Mouse (Mus musculus) inflammation-experienced regulatory T-cells, adult 6 months (primary cell): ENCODE measurements around the gene Def6. TPM values are rescaled to one million over a fixed set of nuclear protein-coding genes. Genes with fewer than 3 reads are reported as not detected.
A peak's percentile ranks its signal among the peaks of the same experiment; 100 is the strongest.
"Not testable (repeated sequence)": the region's sequence is repeated elsewhere in the genome, so short reads cannot be mapped to it uniquely, and the experiment has no call there.

ENCODE experiments used
- ATAC-seq: one replicate; pipeline ENCODE4 v1.8.0; 2017
- polyA plus RNA-seq, 3 experiments: library from polyadenylated mRNA; unstranded; fragments of 100-300 nt; shearing (Covaris generic); gene quantifications; one replicate each; pipeline ENCODE4 v1.2.1; 2017

Gene Def6
- polyA plus RNA-seq, 3 experiments from 2014 or later, result 29.7 to 51.9 (median 32.8) TPM

GRCm38 (mm10) chr17:28209457-28210110 lies 2.0 kb downstream of the Def6 start:
- ATAC-seq, result no peak

- peak; percentile 79 for ATAC-seq
These were observed 4.4 kb downstream of the Def6 start for GRCm38 (mm10) chr17:28211921-28212341.

- ATAC-seq, result no peak
These were observed 4.8 kb downstream of the Def6 start for GRCm38 (mm10) chr17:28212391-28212790.

- no peak for ATAC-seq
These were observed 5.7 kb downstream of the Def6 start for GRCm38 (mm10) chr17:28213236-28213635.

DNA sequence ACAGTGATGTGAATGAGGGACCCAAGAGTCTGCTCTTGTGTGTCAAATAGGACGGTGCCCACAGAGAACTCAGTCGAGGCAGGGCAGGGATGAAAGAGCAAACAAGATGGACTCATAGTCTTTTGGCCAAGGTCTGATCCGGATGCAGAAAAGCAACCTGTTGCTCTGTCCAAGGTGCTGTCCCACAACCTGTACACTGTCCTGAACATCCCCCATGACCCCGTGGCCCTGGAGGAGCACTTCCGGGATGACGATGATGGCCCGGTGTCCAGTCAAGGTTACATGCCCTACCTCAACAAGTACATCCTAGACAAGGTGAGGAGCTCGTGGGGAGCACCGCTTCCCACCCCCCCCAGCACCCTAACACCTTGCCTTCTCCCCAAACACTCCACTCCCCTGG lies 9.2 kb downstream of the Def6 start:
- ATAC-seq, result no peak

- peak; percentile 87 for ATAC-seq
These were observed 10.4 kb downstream of the Def6 start for GRCm38 (mm10) chr17:28217721-28218649.

DNA sequence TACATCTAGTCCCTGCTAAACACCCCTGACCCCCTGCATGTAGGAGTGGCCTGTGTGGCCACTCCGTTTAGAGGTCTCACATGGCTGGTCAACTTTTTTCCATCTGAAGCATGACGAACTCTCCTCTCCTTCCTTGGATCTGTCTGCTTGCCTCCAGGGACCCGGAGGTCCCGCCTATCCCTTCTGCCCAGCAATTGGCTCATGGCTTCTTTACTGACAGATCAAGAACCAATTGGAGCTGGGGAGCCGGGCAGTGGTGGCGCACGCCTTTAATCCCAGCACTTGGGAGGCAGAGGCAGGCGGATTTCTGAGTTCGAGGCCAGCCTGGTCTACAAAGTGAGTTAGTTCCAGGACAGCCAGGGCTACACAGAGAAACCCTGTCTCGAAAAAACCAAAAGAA lies 14.9 kb downstream of the Def6 start:
- not testable (repeated sequence) for ATAC-seq

GRCm38 (mm10) chr17:28223561-28224391 lies 16.2 kb downstream of the Def6 start:
- peak; percentile 83 for ATAC-seq

GRCm38 (mm10) chr17:28224615-28225014 lies 17.0 kb downstream of the Def6 start:
- no peak for ATAC-seq

GRCm38 (mm10) chr17:28226014-28226413 lies 18.4 kb downstream of the Def6 start:
- ATAC-seq, result peak; percentile 38

DNA sequence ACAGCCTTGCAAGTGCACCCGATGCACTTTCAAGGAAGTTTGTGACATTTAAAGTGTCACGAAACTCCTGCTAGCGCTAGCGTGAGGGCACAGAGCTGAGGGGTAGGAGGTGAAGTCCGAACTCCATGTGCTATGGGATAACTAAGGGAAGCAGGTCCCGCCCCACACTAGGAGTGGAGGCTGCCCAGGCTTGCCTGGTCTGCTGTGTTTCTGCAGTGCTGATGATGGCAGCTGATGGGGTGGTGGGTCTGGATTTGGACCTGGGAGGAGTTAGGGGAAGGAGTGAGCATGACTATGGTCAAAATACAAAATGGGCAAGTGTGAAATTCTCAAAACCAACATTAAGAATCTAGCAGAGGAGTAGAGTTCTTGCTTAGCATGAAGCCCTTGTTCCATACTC lies 22.9 kb downstream of the Def6 start:
- ATAC-seq, result no peak

GRCm38 (mm10) chr17:28231026-28231736 lies 23.6 kb downstream of the Def6 start:
- ATAC-seq, result no peak

- peak; percentile 95 for ATAC-seq
These were observed 25.0 kb downstream of the Def6 start, which contains the start of gene Ppard for GRCm38 (mm10) chr17:28232475-28233060. Gene Ppard (plus strand): TSS chr17:28232700.

DNA sequence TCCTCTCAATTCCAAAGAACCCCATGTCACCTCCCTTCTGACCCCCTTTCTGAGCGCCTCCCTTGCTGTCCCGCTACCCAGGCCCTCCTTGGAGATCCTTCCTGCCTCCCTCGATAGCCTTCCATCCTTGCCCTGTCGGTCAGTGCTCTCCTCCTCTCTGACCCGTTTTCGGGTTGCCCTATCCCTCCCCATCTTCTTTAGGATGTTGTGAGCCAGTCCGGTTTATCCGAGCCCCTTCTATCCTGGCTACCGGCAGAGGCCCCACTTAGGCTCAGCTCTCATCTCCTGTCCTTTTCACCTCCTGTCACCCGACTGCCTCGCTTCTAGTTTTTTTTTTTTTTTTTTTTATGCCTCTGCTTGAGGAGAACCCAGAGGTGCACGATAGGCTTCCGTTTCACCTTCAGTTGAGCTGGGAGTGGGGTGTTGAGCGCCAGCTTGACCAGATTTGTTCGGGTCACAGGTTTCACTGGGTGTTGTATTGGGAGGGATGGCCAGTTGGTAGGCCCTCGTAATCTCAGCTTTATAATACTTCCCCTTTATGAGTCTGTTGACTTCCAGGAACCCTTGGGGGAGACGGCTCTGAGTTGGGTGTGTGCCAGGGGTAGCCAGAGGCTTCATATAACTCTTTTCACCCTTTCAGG lies 25.6 kb downstream of the Def6 start:
- peak; percentile 26 for ATAC-seq

- no peak for ATAC-seq
These were observed 27.1 kb downstream of the Def6 start for GRCm38 (mm10) chr17:28234641-28235040.

GRCm38 (mm10) chr17:28235982-28236635 lies 28.5 kb downstream of the Def6 start:
- ATAC-seq, result no peak

DNA sequence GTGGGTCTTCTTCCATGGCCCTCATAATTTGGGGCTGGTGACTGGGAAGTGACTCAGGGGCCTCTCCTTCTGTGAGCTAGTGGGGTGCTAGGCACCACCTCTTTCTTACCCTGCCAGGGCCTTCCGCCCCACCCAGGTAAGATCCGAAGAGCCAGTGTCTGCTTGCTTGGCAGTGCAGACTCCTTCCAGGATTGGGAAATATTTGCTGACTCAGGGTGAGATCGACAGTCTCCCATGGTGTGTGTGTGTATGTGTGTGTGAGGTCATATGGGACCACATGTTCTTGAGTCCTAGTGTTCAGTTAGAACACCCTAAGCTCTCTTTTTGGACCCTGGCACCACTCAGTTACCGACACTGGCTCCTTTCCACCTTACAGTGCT lies 29.0 kb downstream of the Def6 start:
- ATAC-seq, result no peak

GRCm38 (mm10) chr17:28237362-28237761 lies 29.8 kb downstream of the Def6 start:
- ATAC-seq, result no peak

DNA sequence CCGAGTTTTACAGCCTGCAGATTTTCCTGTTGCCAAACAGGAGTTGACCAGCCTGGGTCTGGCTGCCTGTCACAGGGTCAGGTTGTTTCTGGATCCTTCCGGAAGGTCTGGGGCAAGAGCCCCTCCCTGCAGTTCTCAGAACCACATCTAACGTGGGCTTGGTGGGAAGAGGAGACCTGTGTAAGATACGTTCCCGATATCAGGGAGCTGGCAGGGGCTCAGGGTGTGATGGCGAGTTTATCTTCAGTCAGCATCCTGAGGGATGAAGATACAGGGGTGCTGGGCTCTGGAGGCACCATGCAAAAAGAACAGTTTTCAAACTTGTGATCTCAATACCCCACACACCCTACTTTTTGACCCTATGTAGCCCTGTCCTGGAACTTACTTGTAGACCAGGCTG lies 30.3 kb downstream of the Def6 start:
- ATAC-seq, result no peak

- no peak for ATAC-seq
These were observed 33.3 kb downstream of the Def6 start for GRCm38 (mm10) chr17:28240846-28241245.

DNA sequence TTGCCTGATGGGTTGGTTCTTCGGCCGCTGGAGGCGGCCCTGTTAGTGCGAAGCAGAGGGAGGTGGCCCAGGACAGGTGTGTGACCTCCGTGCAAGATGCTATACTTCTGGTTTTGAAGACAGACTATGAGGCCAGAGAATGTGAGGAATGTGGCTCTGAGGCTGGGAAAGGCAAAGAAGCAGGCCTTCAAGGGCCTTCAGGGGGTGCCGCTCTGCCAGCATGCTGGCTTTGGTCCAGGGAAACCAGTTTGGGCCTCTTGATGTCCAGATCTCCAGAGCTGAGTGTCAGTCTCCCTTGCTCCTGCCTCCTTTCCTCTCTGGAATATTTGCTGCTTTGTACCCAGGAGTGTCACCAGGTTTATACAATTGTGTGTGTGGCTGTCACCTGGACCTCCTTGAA lies 34.7 kb downstream of the Def6 start:
- no peak for ATAC-seq
